Mouse (Mus musculus) midbrain, embryonic 16.5 days (tissue): ENCODE results near the gene Kif1c. TPM values are rescaled to one million over a fixed set of nuclear protein-coding genes. Genes with fewer than 3 reads are reported as not detected.

Source experiments
- ATAC-seq: fragments of 200-750 bp; cut with Nextera tagmentation; 2 replicates; pipeline ENCODE4 v1.8.0; 2017; ENCODE audit warnings: moderate TSS enrichment
- H3K27ac ChIP-seq: fragments of 300-500 bp; sonication (generic); 2 replicates; pipeline ENCODE4 v1.5.1; 2014; ENCODE audit warnings: mild to moderate bottlenecking, low read length, mixed read lengths
- H3K27me3 ChIP-seq: fragments of 300-500 bp; sonication (generic); 2 replicates; pipeline ENCODE4 v1.6.1; 2014; ENCODE audit warnings: low read depth, low read length, mixed read lengths; ENCODE audit not compliant: control insufficient read depth, insufficient read depth
- H3K36me3 ChIP-seq: fragments of 300-500 bp; sonication (generic); 2 replicates; pipeline ENCODE4 v1.6.1; 2014; ENCODE audit warnings: mild to moderate bottlenecking, low read length, moderate library complexity, mixed read lengths; ENCODE audit not compliant: control insufficient read depth, insufficient read depth
- H3K4me1 ChIP-seq: fragments of 300-500 bp; sonication (generic); 2 replicates; pipeline ENCODE4 v1.6.1; 2014; ENCODE audit warnings: mild to moderate bottlenecking, low read length, mixed read lengths; ENCODE audit not compliant: control insufficient read depth, insufficient read depth
- H3K4me2 ChIP-seq: fragments of 300-500 bp; sonication (generic); 2 replicates; pipeline ENCODE4 v1.6.1; 2014; ENCODE audit warnings: mild to moderate bottlenecking, low read length, mixed read lengths
- H3K4me3 ChIP-seq: fragments of 300-500 bp; sonication (generic); 2 replicates; pipeline ENCODE4 v1.5.1; 2014; ENCODE audit warnings: low read depth, mild to moderate bottlenecking, low read length, moderate library complexity, mixed read lengths
- H3K9ac ChIP-seq: fragments of 300-500 bp; sonication (generic); 2 replicates; pipeline ENCODE4 v1.6.1; 2014; ENCODE audit warnings: low read depth, low read length, mixed read lengths
- H3K9me3 ChIP-seq: fragments of 300-500 bp; sonication (generic); replicated peaks from 2 replicates; pipeline ENCODE4 v1.6.1; 2014; ENCODE audit warnings: mild to moderate bottlenecking, low read length, mixed read lengths; ENCODE audit not compliant: control insufficient read depth, poor library complexity, severe bottlenecking
- WGBS: fragments of 180-500 bp; shearing (Covaris S2); extraction: QIAGEN DNeasy Blood & Tissue Kit; methylation state at CpG from one replicate; pipeline ENCODE4 v1.1.7; 2014; 5-methylcytosine and 5-hydroxymethylcytosine counted together
- polyA plus RNA-seq: library from polyadenylated mRNA; unstranded; fragments of >200 nt; fragmentation: Nextera tagmentation; extraction: Ambion mirVana; gene quantifications from 2 replicates; pipeline ENCODE4 v1.2.1, GENCODE M21; 2015

Gene Kif1c
- polyA plus RNA-seq, 1 experiment from 2014 or later, result 1.3 TPM

DNA sequence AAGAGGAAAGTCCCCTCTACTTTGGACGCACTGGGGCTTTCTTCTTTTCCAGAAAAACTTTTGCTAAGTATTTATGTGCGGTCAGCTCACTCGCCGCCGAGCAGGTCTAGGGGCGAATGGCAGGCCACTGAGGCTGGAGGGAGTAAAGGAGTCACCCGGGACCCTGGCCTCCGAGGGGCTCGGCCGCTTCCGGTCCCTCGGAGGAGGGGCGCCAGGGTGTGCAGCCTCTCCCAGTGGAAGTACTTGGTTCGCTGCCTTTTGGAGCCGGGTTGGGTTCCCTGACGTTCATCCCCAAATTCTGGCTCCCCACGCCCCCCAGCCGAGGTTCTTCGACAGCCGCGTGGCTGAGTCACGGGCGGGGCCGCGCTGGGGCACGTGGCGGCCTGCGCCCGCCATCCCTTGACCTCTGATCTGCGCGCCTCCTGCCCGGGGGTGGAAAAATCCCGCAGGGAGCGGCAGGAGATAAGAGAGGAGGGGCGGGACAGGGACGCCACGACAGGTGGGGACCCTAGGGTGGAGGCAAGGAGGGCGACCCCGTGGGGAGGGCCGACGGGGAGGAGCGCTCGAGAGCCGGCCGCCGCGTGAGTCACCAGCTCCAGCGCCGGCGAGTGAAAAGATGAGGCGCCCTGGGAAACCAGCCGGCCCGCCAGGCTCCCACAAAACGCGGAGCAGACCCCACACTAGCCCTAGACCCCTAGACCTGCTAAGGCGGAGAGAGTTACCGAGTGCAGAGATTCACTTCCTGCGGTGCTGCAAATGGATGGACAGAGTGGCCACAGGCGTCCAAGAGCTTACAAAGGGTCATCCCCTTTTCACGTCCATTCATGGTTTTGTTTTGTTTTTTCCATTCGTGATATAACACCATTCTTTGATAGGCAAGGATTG, 44.5 kb upstream of the Kif1c start:
- WGBS, result under 1% methylated on average over 61 of the region's 61 CpGs
- ATAC-seq, result no peak

GRCm38 (mm10) chr11:70656456-70656927, 43.9 kb upstream of the Kif1c start:
- no peak for ATAC-seq
- Histone ChIP-seq H3K9ac (0 out of 2 replicates have a peak overlapping the region, but pooled peaks have one; percentile 21), H3K27me3 (no peaks in the 10 kb centered on the region), H3K36me3 (peaks cover under 1% of the 10 kb centered on the region; the same call in 1 of the 2 replicates), H3K4me1 (peaks cover 29% of the 10 kb centered on the region), H3K4me3 (peak overlapping the region; percentile 95; the same call in 1 of the 2 replicates), H3K27ac (no peak overlapping the region), H3K4me2 (peak overlapping the region; percentile 83), H3K9me3 (no peaks in the 10 kb centered on the region)
- 8% methylated on average over 16 of the region's 16 CpGs for WGBS

More for the DNA sequence above, 44.5 kb upstream of the Kif1c start:
- Histone ChIP-seq H3K9ac (peak overlapping the region; percentile 59), H3K4me1 (peaks cover 29% of the 10 kb centered on the region), H3K4me3 (peak overlapping the region; percentile 95), H3K9me3 (no peaks in the 10 kb centered on the region), H3K27me3 (no peaks in the 10 kb centered on the region), H3K27ac (peak overlapping the region; percentile 95), H3K4me2 (peak overlapping the region; percentile 83), H3K36me3 (peaks cover 5% of the 10 kb centered on the region)

DNA sequence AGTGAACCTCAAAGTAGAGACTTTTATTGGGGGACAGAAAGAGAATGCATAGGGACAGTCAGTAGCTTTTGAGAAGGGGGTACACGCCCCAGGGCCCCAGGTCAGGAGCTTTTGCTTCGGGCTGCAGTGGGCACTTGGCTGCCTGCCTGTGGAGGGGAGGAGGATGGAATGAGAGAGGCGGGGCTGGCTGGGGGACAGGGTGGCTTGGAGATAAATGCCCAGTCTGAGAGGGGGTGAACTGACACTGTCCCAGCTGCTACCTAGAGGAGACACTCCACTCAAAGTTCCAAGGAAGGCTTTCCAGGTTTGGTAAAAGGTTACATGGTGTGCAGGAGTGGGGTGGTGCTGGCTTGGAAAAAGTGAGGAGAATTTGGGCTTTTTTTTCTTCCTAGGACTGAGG, 43.4 kb upstream of the Kif1c start, which contains the start of gene Eno3:
Gene Eno3, plus strand, starts transcription at position 239 of the 400 bp plus-strand sequence.
- peak within 1 kb of the TSS; percentile 95 for H3K4me3 ChIP-seq
- no peaks in the 10 kb centered on the region for H3K27me3 ChIP-seq
- peaks cover 27% of the 10 kb centered on the region for H3K4me1 ChIP-seq
- H3K4me2 ChIP-seq, result peak within 1 kb of the TSS; percentile 83
- 15% methylated on average over 3 of the region's 3 CpGs for WGBS
- peak within 1 kb of the TSS; percentile 59 for H3K9ac ChIP-seq
- H3K36me3 ChIP-seq, result no peaks in the 10 kb centered on the region
- ATAC-seq, result no peak
- H3K27ac ChIP-seq, result no peak within 1 kb of the TSS
- no peaks in the 10 kb centered on the region for H3K9me3 ChIP-seq

DNA sequence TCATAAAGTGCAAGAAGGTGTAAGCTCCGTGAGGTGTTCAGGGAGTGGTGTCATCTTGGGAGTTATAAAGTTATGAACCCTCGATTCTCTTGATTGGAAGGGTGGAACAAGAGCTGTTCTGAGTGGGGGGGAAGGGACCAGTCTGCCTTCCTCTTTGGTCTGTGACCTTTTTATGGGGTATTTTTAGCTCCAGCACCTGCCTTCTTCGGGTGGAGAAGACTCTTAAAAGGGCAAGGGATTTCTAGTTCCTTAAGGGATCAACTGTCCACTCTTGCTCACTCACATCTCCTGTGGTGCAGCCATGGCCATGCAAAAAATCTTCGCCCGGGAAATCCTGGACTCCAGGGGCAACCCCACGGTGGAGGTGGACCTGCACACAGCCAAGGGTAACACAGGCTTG, 42.8 kb upstream of the Kif1c start:
- Histone ChIP-seq H3K9me3 (no peaks in the 10 kb centered on the region), H3K4me3 (no peak overlapping the region), H3K27me3 (no peaks in the 10 kb centered on the region), H3K4me1 (peaks cover 21% of the 10 kb centered on the region), H3K9ac (no peak overlapping the region), H3K36me3 (no peaks in the 10 kb centered on the region; the same call in 1 of the 2 replicates), H3K4me2 (no peak overlapping the region), H3K27ac (no peak overlapping the region)
- ATAC-seq, result no peak
- WGBS, result 52% methylated on average over 6 of the region's 6 CpGs

GRCm38 (mm10) chr11:70657991-70658390, 42.4 kb upstream of the Kif1c start:
- Histone ChIP-seq H3K27ac (no peak overlapping the region), H3K9ac (no peak overlapping the region), H3K27me3 (no peaks in the 10 kb centered on the region), H3K4me3 (no peak overlapping the region), H3K4me1 (peaks cover 17% of the 10 kb centered on the region), H3K36me3 (peaks cover 2% of the 10 kb centered on the region; the same call in 1 of the 2 replicates), H3K4me2 (no peak overlapping the region), H3K9me3 (no peaks in the 10 kb centered on the region)
- ATAC-seq, result no peak
- 65% methylated on average over 9 of the region's 9 CpGs for WGBS

DNA sequence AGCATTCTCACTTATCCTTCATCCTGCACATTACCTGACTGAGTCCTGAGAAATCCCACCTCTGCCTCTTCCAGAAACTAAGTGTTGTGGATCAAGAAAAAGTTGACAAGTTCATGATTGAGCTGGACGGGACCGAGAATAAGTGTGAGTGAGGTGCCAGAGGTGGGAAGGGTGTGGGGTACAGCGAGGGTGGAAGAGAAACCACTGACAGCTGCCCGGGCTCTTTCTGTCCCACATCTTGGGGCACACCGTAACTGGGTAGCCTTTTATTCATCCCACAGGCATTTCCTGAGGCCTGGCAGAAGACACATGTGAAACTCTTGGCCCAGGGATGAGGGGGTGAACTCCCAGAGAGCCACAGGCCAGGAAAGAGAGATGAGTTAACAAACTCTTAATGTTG, 41.8 kb upstream of the Kif1c start:
- Histone ChIP-seq H3K4me1 (peaks cover 14% of the 10 kb centered on the region; the same call in 1 of the 2 replicates), H3K9me3 (no peaks in the 10 kb centered on the region), H3K36me3 (peaks cover 3% of the 10 kb centered on the region; the same call in 1 of the 2 replicates), H3K27ac (no peak overlapping the region), H3K4me2 (no peak overlapping the region), H3K9ac (no peak overlapping the region), H3K4me3 (no peak overlapping the region), H3K27me3 (no peaks in the 10 kb centered on the region)
- 91% methylated on average over 5 of the region's 5 CpGs for WGBS
- ATAC-seq, result no peak

DNA sequence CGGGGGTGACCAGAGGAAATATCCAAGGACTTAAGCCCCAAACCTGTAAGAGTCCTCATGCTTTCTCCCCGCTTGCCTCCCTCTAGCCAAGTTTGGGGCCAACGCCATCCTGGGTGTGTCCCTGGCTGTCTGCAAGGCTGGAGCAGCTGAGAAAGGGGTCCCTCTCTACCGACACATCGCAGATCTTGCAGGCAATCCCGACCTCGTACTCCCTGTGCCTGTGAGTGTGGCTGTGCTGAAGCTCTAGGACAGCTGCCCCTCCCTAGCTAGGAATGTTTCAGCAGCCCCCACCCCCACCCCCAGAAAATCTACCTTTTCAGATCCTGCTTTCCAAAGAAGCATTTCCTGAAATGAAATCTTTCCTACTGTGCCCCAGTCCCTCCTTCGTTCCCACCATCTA, 41.4 kb upstream of the Kif1c start:
- 81% methylated on average over 8 of the region's 8 CpGs for WGBS
- H3K9ac ChIP-seq, result no peak overlapping the region
- H3K4me2 ChIP-seq, result no peak overlapping the region
- peaks cover 5% of the 10 kb centered on the region for H3K36me3 ChIP-seq
- H3K27me3 ChIP-seq, result no peaks in the 10 kb centered on the region
- no peak for ATAC-seq
- peaks cover 14% of the 10 kb centered on the region; the same call in 1 of the 2 replicates for H3K4me1 ChIP-seq
- H3K9me3 ChIP-seq, result no peaks in the 10 kb centered on the region
- H3K27ac ChIP-seq, result no peak overlapping the region
- no peak overlapping the region for H3K4me3 ChIP-seq

DNA sequence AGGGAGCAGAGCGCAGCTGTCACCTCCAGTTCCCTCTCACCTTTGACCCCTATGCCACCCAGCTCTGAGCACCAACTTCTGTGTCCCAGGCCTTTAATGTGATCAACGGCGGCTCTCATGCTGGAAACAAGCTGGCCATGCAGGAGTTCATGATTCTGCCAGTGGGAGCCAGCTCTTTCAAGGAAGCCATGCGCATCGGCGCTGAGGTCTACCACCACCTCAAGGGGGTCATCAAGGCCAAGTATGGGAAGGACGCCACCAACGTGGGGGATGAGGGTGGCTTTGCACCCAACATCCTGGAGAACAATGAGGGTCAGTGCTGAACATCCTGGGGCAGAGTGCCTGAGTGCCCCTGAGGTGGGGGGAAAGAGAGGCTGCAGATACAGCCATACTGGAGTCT, 39.8 kb upstream of the Kif1c start:
- no peak overlapping the region for H3K27ac ChIP-seq
- H3K27me3 ChIP-seq, result no peaks in the 10 kb centered on the region
- H3K4me1 ChIP-seq, result peaks cover 10% of the 10 kb centered on the region; the same call in 1 of the 2 replicates
- H3K36me3 ChIP-seq, result peaks cover 11% of the 10 kb centered on the region
- H3K4me3 ChIP-seq, result no peak overlapping the region
- no peak overlapping the region for H3K4me2 ChIP-seq
- H3K9me3 ChIP-seq, result no peaks in the 10 kb centered on the region
- WGBS, result 93% methylated on average over 8 of the region's 8 CpGs
- no peak overlapping the region for H3K9ac ChIP-seq
- no peak for ATAC-seq

GRCm38 (mm10) chr11:70663101-70663500, 37.2 kb upstream of the Kif1c start:
- peaks cover 11% of the 10 kb centered on the region for H3K36me3 ChIP-seq
- H3K9me3 ChIP-seq, result no peaks in the 10 kb centered on the region
- H3K4me3 ChIP-seq, result no peak overlapping the region
- H3K27me3 ChIP-seq, result no peaks in the 10 kb centered on the region
- H3K4me1 ChIP-seq, result peaks cover 10% of the 10 kb centered on the region
- no peak overlapping the region for H3K9ac ChIP-seq
- no peak overlapping the region for H3K4me2 ChIP-seq
- ATAC-seq, result no peak
- WGBS, result 86% methylated on average over 8 of the region's 8 CpGs
- no peak overlapping the region for H3K27ac ChIP-seq
